Mouse (Mus musculus): ENCODE data around the gene Tmem255b.

DNA sequence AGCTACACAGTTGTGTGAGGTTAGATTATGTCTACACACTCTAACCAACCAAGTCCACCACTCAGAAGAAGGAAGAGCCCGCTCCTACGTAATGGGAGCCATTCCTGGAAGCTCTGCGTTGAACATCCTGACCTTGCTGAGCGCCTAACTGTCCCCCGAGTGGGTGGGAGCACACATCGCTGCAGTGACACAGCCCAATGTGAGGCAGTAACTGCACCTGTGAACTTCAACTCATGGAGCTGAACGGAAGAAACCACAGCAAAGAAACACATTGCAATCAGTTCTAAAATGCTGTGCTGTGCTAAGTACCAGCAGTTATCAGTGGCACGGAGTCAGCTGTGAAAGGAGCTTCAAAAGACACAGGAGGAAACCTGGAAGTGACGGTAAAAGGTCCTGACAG lies 6.8 kb upstream of the Tmem255b start:
- no peak for TF ChIP-seq CTCF (IDR thresholded peaks at IDR 0.05; ENCODE audit: borderline replicate concordance, insufficient read depth, low read length)
- TF ChIP-seq POLR2A (IDR thresholded peaks at IDR 0.05; ENCODE audit: low read depth, low read length), result no peak
